Mouse (Mus musculus) small intestine, adult 2 months (tissue): ENCODE data around the gene Prl8a2.

Experiments used
- CTCF ChIP-seq: fragments of 200-500 bp; IDR thresholded peaks from 2 replicates; pipeline ENCODE4 v1.5.1; 2012; ENCODE audit warnings: low read depth, mild to moderate bottlenecking, control low read depth, inconsistent platforms, low read length, moderate library complexity, mixed read lengths; ENCODE audit not compliant: insufficient replicate concordance, insufficient read length; ENCODE audit errors: extremely low read depth
- POLR2A ChIP-seq: fragments of 200-500 bp; IDR thresholded peaks from 2 replicates; pipeline ENCODE4 v1.6.1; 2012; ENCODE audit warnings: low read depth, mild to moderate bottlenecking, control low read depth, inconsistent platforms, low read length, moderate library complexity

- no peak for TF ChIP-seq CTCF
- no peak for TF ChIP-seq POLR2A
These were observed 10.5 kb upstream of the Prl8a2 start for GRCm38 (mm10) chr13:27334989-27335388.
